Mouse (Mus musculus) small intestine, adult 2 months (tissue): ENCODE results near the gene Aunip. TPM values are rescaled to one million over a fixed set of nuclear protein-coding genes. Genes with fewer than 3 reads are reported as not detected.

Experiments used
- H3K27ac ChIP-seq: fragments of 200-500 bp; 2 replicates; pipeline ENCODE4 v1.5.1; 2012; ENCODE audit warnings: low read depth, low read length, control low read depth, inconsistent platforms; ENCODE audit not compliant: insufficient read depth
- H3K27me3 ChIP-seq: fragments of 200-500 bp; 2 replicates; pipeline ENCODE4 v1.6.1; 2012; ENCODE audit warnings: mild to moderate bottlenecking, moderate library complexity, low read length, inconsistent platforms; ENCODE audit not compliant: control insufficient read depth, insufficient read depth
- H3K36me3 ChIP-seq: fragments of 200-500 bp; 2 replicates; pipeline ENCODE4 v1.6.1; 2012; ENCODE audit warnings: mild to moderate bottlenecking, low read length, control low read depth, inconsistent platforms; ENCODE audit not compliant: control insufficient read depth, insufficient read depth
- H3K4me1 ChIP-seq: fragments of 200-500 bp; 2 replicates; pipeline ENCODE4 v1.6.1; 2012; ENCODE audit warnings: low read length, inconsistent platforms, mixed read lengths; ENCODE audit not compliant: control insufficient read depth, insufficient read depth, insufficient read length
- H3K4me3 ChIP-seq: fragments of 200-500 bp; 2 replicates; pipeline ENCODE4 v1.5.1; 2012; ENCODE audit warnings: low read depth, mild to moderate bottlenecking, control low read depth, inconsistent platforms, low read length, moderate library complexity
- CTCF ChIP-seq: fragments of 200-500 bp; IDR thresholded peaks from 2 replicates; pipeline ENCODE4 v1.5.1; 2012; ENCODE audit warnings: low read depth, mild to moderate bottlenecking, control low read depth, inconsistent platforms, low read length, moderate library complexity, mixed read lengths; ENCODE audit not compliant: insufficient replicate concordance, insufficient read length; ENCODE audit errors: extremely low read depth
- POLR2A ChIP-seq: fragments of 200-500 bp; IDR thresholded peaks from 2 replicates; pipeline ENCODE4 v1.6.1; 2012; ENCODE audit warnings: low read depth, mild to moderate bottlenecking, control low read depth, inconsistent platforms, low read length, moderate library complexity
- WGBS: fragments of 180-500 bp; shearing (Covaris S2); methylation state at CpG from one replicate; pipeline ENCODE4 v1.1.7; 2018; 5-methylcytosine and 5-hydroxymethylcytosine counted together
- polyA plus RNA-seq: library from polyadenylated mRNA; depleted of rRNA; stranded (reverse); fragments of >200 nt; gene quantifications from 2 replicates; pipeline ENCODE4 v1.2.3, GENCODE M21; 2012

Gene Aunip
- polyA plus RNA-seq, 1 experiment = 0.44 TPM

DNA sequence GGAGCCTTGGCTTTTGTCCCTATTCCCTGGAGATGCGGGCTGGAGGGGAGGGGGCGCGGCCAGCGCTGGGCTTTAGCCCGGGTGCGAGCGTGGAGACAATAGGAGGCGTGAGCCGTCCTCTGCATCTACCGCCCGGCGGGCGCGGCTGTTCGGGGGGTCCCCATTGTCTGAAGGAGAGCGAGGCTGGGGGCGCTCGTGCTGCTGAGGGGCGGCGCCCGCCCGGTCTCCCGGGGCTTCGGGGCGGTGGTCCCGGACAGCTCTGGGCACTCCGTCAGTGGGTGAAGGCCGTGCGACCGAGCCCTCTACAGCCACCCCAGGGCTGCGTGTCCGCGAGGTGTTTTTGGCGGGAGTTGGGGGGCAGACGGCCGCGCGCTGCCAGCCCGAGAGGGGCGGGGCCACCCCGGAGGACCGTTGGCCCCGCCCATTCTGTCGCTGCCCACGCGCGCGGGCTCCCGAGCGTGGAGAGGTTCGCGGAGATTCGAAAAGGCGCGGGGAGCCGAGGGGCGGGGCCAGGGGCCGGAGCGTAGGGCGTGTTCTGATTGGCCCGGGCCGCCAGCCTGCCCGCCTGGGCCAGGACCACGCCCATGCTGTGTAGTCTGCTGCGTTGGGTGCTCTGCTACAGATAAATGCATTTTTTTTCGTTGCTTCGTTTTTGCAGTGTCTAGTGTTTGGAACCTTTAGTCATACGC lies 42.1 kb upstream of the Aunip start:
- Histone ChIP-seq H3K4me3 (peak overlapping the region; percentile 92), H3K27me3 (no peaks in the 10 kb centered on the region), H3K36me3 (0 out of 2 replicates have a peak, but pooled peaks cover 6% of the 10 kb centered on the region), H3K27ac (no peak overlapping the region; the same call in 1 of the 2 replicates), H3K4me1 (peaks cover 1% of the 10 kb centered on the region; the same call in 1 of the 2 replicates)
- WGBS = under 1% methylated on average over 68 of the region's 68 CpGs
- TF ChIP-seq POLR2A (no peak; the same call in 1 of the 2 replicates), CTCF (no peak)

DNA sequence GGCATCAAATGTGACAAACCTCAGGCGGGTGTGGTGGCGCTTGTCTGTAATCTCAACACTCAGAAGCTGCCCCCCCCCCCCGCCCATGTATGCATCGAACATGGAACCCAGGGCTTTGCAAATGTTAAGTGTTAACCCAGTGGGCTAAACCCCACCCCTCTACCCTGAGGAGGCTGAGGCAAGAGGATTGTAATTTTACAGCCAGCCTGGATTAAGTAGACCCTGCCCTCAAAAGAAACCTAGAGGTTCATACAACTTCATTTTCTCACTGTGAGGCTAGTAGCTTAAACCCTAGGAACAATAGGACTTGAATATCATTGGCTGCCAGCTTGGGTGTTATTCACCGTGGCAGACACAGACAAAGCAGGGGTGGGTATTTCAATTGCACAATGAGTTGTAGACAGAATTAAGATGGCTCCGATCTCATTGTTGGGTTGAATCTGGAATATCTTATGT lies 41.4 kb upstream of the Aunip start:
- Histone ChIP-seq H3K27ac (no peak overlapping the region), H3K36me3 (peaks cover 10% of the 10 kb centered on the region; the same call in 1 of the 2 replicates), H3K27me3 (no peaks in the 10 kb centered on the region), H3K4me1 (peaks cover 1% of the 10 kb centered on the region; the same call in 1 of the 2 replicates), H3K4me3 (peak overlapping the region; percentile 92; the same call in 1 of the 2 replicates)
- WGBS = 8% methylated on average over 6 of the region's 6 CpGs
- TF ChIP-seq CTCF = no peak
- TF ChIP-seq POLR2A = no peak

DNA sequence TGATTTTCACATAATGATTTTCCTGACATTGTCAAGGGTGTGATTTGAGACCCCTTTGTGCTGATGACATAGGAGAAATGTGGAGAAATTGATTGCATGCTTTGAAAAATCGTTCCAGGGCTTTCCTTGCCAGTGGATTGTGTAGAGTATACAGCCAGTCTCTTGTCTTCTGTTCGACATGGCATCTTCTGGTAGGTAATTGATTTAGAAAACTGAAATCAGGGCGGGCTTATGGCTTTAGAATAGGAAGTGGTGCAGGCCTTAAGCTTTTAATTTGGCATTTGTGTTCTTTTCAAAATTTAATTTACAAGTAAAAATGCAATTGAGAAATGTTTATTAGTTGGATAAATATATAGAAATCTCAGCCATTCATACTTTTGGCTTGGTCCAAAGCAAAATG lies 40.8 kb upstream of the Aunip start:
- H3K27ac ChIP-seq = no peak overlapping the region
- H3K4me1 ChIP-seq = peaks cover 1% of the 10 kb centered on the region; the same call in 1 of the 2 replicates
- 52% methylated on average over 3 of the region's 3 CpGs for WGBS
- H3K4me3 ChIP-seq = no peak overlapping the region
- no peak for TF ChIP-seq CTCF
- TF ChIP-seq POLR2A = no peak
- no peaks in the 10 kb centered on the region for H3K27me3 ChIP-seq
- peaks cover 10% of the 10 kb centered on the region; the same call in 1 of the 2 replicates for H3K36me3 ChIP-seq

DNA sequence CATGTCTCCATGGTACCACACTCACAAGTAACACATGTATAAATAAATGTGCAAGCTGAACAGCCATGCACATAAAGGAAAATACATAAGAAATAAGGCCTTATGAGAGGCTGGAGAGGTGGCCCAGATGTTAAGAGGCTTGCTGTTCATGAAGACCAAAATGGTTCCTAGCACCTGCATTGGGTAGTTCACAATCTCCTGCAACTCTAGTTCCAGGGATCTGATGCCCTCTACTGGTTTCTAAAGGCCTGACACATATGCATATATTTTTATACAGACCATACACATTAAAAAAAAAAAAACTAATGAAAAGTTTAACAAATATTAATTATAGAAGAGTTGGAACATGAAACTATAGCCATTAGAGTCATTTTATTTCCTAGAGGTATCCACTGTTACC lies 39.3 kb upstream of the Aunip start:
- Histone ChIP-seq H3K27me3 (no peaks in the 10 kb centered on the region), H3K27ac (no peak overlapping the region), H3K36me3 (peaks cover 10% of the 10 kb centered on the region; the same call in 1 of the 2 replicates), H3K4me3 (no peak overlapping the region), H3K4me1 (peaks cover 1% of the 10 kb centered on the region; the same call in 1 of the 2 replicates)
- TF ChIP-seq POLR2A = no peak
- no peak for TF ChIP-seq CTCF

DNA sequence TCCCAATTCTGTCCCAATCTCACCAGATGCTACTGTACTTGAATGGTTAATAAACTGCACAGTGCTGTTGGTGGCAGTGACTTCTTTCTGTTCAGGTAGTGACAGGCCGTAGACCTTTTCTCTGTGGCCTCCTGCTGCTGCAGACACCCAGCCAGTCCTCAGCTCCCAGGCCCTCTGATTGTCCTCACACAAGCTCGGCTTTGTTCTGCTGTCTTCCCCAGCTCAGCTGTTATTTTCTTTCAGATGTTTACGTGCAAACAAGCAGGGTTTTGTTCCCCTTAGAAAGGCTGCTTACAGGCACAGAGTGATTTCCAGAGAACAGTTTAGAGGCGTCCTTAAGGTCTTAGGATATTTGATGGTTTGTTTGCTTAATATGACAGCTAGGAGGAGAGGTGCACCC lies 37.0 kb upstream of the Aunip start:
- Histone ChIP-seq H3K36me3 (peaks cover 10% of the 10 kb centered on the region; the same call in 1 of the 2 replicates), H3K27me3 (no peaks in the 10 kb centered on the region), H3K4me1 (no peaks in the 10 kb centered on the region), H3K4me3 (no peak overlapping the region), H3K27ac (no peak overlapping the region)
- WGBS = 89% methylated on average over 4 of the region's 4 CpGs
- TF ChIP-seq POLR2A = no peak
- no peak for TF ChIP-seq CTCF

DNA sequence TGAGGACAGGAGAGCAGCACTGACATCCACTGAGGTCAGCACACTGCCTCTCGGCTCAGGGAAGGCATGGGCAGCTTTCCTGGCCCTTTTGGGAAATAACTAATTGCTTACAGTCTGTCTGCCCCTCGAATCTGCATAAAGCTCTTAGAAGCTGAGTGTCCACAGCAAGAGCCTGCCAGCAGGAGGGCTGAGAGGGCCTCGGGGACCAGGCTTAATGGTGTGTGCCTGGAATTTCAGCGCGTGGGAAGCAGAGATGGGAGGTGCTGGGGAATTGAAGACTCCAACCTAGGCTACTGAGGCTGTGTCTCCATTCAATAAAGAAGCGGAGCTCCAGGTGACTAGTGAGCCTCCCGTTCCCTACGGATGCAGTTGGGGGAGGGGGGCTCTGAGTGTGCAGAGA lies 36.6 kb upstream of the Aunip start:
- 78% methylated on average over 8 of the region's 8 CpGs for WGBS
- no peaks in the 10 kb centered on the region for H3K4me1 ChIP-seq
- no peaks in the 10 kb centered on the region for H3K27me3 ChIP-seq
- no peak for TF ChIP-seq POLR2A
- no peak for TF ChIP-seq CTCF
- H3K27ac ChIP-seq = no peak overlapping the region
- H3K4me3 ChIP-seq = no peak overlapping the region
- H3K36me3 ChIP-seq = peaks cover 10% of the 10 kb centered on the region; the same call in 1 of the 2 replicates

DNA sequence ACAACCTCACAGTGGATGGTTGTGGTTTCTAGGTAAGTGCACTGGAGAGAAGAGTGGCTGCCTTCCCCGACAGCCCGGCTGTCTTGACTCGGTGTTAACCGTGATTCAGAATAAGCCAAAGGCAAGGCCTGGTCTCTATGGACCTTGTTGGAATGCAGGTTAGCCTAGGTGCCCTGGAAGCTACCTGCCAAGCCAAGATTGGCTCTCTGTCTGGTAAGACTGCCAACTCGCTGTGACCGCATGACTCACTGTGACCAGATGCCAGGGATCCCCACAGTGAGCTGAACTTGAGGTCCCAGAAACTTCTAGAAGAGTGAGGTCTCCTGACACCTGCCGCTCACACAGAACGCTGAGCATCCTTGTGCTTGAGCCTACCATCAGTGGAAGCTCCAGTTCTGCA lies 33.9 kb upstream of the Aunip start:
- Histone ChIP-seq H3K36me3 (peaks cover 8% of the 10 kb centered on the region; the same call in 1 of the 2 replicates), H3K27me3 (no peaks in the 10 kb centered on the region), H3K27ac (no peak overlapping the region), H3K4me3 (no peak overlapping the region), H3K4me1 (peaks cover 6% of the 10 kb centered on the region; the same call in 1 of the 2 replicates)
- no peak for TF ChIP-seq POLR2A
- no peak for TF ChIP-seq CTCF
- WGBS = 83% methylated on average over 8 of the region's 8 CpGs

DNA sequence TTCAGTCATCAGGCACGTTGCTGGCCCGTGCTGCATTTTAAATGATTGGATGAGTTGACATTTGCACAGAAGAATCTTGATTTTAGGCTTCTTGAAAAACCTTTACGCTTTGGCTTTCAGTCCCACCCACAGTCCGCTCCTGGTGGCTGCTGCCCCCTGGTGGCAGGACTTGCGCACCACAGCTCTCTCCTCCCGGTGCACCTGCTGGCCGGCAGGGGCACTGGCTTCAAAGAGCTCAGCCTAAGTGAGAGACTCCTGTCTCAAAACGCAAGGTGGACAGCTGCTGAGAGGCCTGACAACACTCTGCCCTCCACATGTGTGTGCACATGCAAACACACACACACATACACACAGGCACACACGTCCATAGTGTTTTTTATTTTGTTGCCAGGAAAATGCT lies 32.8 kb upstream of the Aunip start:
- Histone ChIP-seq H3K27ac (no peak overlapping the region), H3K4me3 (no peak overlapping the region), H3K27me3 (no peaks in the 10 kb centered on the region), H3K36me3 (peaks cover 6% of the 10 kb centered on the region; the same call in 1 of the 2 replicates), H3K4me1 (peaks cover 11% of the 10 kb centered on the region; the same call in 1 of the 2 replicates)
- TF ChIP-seq POLR2A (no peak), CTCF (peak; percentile 100)
- WGBS = 4% methylated on average over 9 of the region's 9 CpGs
